Mouse (Mus musculus): ENCODE data around the gene Bcl2l13.
"Not testable (repeated sequence)": the region's sequence is repeated elsewhere in the genome, so short reads cannot be mapped to it uniquely, and the experiment has no call there.

The Bcl2l13 gene

DNA sequence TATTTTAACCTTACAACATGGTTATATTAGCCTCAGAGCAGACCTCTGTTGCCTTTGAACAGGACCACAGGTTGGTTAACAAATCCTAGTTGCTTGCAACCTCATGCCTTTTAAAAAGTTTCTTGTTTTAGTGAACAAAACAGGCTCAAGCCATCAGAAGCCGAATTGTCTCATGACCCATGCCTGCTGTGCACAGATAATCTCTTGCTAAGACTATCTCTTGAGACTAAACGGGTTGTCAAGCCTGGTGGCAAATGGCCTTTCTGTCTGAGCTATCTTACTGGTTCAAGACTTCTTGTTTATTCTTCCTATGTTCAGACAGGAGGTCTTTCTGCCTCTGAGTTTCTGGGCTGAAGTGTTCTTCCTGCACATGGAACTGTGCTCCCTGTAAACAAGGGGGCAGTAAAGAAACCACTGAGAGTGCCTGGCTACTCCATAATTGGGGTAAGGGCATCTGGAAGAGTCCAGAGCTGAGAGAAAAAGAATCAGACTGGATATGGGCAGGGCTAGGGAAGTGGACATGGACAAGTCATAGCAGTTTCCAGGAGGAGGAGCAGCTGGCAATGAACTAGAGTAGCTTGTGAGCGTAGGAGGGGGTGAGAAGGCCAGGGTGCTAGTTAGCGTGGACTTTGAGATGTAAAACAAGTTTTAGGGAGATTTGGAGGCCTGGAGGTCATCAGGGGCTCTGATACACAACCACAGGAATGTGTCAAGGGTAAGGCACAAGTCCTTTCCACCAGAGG, 5.0 kb upstream of the Bcl2l13 start:
- no peak for DNase-seq (ENCODE audit: low spot score)

DNA sequence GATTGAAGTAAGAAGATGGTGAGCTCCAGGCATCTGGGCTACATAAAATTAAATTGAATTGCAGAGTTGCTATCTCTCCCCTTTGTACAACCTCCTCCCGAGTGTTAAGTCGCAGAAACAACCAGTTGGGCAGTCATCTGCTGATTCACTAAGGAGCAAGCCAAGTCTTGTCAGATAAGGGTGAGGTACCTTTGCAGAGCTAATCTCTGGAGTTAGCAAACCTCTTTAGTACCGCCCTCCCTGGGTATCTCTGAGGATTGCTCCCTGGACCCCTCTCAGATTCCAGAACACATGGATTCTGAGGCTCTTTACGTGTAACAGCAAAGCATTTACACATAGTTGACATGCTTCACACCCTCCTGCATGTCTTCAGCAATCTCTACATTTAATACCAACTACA, 3.9 kb upstream of the Bcl2l13 start:
- no peak for DNase-seq (ENCODE audit: low spot score)

DNA sequence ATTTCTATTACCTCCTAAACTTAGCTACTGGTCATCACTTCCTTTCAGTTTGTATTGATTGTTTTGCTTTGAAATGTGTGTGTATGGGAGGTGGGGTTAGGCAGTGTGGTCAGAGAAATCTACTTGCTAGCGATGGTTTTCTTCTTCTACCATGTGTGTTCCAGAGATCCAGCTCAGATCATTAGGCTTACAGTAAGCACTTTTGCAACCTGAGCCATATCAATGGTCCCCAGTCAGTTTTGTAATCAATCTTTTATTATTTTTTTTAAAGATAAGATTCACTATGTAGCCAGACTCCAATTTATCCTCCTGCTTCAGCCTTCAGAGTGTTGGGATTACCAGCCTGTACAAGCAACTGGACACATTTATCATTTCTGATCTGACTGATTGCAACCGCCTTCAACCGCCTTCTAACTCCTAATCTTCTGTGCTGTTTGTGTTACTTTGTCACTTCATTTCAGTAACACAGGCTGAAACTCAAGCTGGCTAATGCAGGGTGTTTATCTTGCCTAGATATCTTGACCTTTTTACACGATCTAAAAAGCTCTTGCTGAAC, 1.2 kb upstream of the Bcl2l13 start:
- no peak for DNase-seq (ENCODE audit: low spot score)

DNA sequence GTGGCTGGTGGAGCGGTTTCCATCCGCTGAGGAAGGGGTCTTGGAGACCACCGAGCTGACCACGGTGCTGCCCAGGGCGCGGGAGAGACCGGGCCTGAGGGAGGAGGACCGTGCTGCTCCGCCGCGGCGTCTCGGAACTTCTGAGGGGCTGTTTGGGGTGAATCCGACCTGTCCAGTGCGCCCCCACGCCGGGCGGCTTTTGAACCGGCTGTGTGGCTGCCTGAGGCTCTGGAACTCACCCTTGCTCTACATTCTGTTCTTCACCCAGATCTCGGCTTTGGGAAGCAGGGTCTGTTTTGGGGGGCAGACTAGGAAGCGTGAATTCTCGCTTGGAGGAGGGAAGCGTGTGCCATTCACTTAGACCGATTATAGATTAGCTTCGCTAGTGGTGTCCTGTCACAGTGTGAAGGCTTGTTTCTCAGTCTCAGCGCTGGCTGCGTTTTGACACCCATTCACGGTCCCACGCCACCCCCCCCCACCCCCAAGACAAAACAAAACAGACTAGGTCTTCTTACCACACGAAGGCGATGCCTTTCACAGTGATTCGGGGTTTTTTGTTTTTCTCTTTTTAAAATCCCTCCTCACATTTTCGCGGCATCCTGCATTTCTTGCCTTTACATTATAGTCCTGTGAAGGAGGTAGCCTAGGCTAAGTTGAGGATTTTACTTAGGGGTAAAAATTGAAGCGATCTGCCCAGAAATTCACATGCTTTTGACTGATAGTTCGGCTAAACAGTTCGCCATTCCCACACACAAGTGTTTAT, 558 bp downstream of the Bcl2l13 start:
- DNase-seq (ENCODE audit: low spot score), result no peak

DNA sequence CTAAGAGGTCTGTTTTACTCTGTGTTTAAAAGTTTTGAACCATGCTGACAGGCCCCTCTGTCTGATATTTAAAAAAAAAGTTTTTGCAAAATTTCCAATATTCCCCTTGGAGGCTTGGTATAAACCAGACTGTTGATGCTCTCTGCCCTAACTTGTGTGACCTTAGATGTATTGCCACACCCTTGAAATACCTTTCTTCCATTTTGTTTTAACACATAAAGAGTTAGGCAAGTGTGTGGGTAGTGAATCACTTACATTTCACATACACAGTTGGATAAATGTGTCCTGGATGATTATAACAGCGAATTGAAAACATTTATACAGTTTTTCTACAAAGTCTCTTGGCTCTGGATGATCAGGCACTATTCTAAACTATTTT, 1.1 kb downstream of the Bcl2l13 start:
- DNase-seq (ENCODE audit: low spot score), result no peak

DNA sequence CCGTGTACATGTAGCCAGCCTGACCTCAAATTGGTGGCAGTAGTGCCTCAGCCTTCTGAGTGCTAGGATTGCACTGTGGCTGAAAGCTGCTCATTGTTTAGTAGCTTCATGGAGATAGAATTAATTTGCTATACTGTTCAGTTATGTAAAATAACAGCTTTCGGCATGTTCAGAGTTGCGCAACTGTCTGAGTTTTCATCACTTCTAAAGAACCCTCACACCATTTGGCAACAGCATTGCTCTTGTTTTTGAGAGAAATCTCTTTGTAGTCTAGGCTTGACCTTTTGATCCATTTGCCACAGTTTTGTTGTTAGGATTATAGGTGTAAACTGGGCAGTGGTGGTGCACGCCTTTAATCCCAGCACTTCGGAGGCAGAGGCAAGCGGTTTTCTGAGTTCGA, 4.2 kb downstream of the Bcl2l13 start:
- DNase-seq (ENCODE audit: low spot score), result no peak

DNA sequence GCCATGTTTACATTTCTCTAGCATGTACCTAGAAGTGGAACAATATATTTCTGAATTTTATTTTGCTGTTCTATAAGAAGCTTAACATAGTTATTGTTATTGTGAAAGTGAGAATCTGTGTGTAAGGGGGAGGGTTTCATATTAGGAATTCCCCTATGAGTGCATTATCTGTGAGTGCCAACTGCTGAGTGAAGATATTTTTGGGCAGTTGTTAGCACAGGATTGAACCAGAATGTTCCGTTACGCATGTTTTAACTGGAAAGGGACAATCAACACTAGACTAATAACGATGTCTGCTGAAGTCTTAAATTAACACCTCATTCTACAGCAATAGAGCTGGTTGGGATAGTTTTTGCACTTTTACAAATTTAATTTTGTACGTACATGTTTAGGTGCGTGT, 5.7 kb downstream of the Bcl2l13 start:
- DNase-seq (ENCODE audit: low spot score), result no peak

DNA sequence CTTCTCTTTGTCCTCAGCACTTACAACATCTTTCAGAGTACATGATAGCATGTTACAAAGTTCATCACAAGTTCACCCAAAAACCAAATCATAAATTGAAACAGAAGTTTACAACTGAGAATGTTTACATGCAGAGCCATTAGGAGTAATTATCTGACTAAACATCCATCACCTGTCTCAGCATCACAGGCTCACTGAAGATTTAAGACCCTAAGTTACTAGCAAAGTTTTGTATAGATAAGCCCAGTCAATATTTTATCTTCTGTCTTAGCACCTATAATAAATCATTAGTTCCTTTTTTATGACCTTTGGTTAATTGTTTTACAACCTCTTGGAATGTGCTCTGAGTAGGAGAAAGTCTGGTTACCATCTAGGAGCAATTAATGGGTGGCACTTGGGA, 14.7 kb downstream of the Bcl2l13 start:
- DNase-seq (ENCODE audit: low spot score), result not testable (repeated sequence)

DNA sequence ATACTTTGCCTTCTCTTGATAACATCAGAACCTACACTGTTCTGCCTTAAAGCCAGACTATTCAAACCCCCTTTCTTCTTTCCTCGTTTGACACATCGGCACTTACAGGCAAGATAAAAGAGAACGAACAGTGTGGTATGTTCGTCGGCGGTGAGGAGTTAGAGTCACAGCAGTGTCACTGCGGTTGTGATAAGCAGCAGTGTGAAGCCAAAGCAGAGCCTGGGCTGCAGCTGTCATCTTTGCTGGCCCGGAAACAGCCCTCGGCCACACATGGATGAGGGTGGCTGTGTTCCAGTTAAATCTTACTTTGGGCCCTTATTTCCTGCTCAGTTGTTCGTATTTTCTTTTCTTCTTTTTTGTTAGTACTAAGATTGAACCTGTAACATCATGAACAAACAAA, 18.4 kb downstream of the Bcl2l13 start:
- DNase-seq (ENCODE audit: low spot score), result no peak

DNA sequence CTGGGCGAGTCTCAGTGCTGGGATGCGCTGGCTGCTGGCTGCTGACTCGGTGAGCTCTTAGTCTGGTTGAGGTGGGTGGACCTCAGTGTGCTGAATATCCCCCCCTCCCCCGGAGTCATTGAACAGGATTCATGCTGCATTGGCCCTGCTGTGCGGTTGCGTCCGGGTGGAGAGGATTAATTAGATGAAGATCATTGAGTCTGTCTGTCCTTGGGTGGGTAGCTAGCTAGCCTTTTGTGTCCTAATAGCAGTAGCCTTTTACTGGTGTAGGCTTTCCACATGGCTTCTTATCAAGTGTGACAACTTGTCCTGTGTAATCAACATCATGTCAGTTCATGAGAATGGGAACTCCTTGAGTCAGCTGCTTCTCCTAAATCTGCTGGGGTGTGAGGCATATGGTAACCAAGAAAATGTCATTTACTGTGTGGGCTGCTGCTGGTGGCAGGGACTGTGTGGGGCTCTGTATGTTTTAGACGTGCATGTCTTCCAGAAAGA, 22.3 kb downstream of the Bcl2l13 start:
- DNase-seq (ENCODE audit: low spot score), result no peak

DNA sequence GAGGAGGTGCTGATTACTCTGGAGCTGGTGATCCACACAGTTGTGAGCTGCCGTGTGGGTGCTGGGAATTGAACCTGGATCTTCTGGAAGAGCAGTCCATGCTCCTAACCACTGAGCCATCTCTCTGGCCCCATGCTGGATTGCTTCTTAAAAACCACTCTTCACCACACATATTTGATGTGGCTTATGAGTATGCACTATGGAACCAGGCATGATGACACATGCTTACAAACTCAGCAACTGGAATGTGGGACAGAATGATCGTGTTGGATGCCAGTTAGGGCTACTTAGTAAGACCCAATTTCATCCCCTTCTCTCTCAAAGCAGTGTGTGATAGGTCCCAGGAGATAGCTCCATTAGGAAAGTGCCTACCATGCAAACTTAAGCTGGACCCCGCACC, 24.1 kb downstream of the Bcl2l13 start:
- DNase-seq (ENCODE audit: low spot score), result no peak

DNA sequence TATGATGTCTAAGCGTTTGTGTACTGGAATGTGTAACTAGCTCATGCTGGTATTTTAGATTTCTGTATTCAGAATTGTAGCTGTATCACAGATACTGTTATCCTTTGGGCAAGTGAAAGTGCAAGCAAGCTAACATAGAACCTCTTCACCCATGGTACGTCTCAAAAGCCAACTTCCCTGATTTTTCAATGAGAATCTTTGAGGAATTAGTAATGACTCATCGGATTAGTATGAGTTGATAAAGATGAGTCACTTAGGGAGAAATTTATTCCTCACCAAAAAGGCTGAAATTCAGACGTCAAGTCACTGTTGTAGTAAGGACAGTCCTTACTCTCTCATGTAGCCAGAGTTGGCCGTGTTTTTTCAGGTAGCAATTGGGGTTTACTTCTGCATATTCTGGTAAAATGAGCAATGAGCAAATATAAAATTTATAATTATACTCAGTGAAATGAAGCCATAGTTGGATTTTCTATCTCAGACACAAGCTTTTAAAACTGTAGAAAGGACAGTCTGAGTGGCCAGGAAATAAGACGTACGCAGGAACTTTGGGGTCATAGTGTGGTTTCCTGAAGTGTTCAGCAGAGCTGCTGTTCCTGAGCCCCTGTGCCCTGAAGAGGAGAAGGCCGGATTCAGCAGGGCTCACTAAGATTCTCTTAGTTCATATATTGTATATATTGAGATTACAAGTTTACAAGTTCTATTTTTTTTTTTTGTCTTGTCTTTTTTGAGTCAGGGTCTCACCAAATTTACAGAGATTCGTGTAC, 30.2 kb downstream of the Bcl2l13 start:
- DNase-seq (ENCODE audit: low spot score), result no peak

DNA sequence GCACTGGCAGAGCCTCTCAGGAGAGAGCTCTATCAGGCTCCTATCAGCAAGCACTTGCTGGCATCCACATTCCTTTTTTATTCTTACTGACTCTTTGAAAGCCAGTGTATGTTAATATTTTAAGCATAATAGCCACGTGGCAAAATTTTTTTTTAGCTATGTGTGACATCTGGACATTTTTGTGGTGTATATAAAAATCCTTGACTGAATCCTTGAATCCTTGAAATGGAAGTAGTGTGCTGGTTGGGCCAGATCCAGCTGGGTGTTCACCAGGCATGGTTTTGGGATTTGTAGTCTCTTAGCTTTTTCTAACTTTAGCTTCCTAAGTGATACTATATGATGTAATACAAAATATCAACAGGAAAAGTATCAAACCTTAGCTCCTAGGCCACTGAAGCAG, 32.8 kb downstream of the Bcl2l13 start:
- DNase-seq (ENCODE audit: low spot score), result no peak

DNA sequence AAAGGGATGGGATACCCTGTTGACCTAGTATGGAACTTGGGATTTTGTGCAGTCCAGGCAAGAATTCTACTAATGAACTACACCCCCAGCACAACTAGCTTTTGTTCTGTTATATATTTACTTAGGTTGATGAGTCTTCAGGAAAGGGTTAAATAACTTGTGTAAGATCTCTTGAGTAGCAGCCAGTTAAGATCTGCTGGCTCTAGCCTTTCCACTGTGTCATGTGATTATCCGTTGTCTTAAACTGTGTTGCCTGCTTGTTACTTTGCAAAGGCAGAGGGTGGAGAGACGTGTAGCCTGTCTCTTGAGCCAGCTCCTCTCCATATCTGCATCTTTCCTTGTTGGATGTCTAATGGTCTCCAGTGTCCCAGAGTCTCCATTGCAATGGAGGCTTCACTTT, 35.3 kb downstream of the Bcl2l13 start:
- DNase-seq (ENCODE audit: low spot score), result no peak

DNA sequence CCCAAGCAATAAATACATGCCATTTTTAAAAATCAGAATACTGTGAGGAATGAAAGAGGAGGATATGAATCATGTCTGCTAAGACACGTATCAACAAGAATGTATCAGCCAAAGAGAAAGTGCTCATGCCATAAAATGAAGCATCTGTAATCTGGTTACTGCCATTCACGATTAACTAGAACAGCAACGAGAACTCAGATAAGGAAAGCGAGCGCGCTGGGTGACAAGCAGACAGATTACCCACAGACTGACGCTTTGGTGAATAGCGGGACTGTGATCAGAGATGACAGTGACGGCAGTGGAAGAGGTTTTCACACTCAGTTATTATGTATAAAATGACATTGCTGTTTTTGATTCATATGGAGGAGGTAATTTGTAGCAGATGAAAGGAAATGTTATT, 37.9 kb downstream of the Bcl2l13 start:
- no peak for DNase-seq (ENCODE audit: low spot score)

DNA sequence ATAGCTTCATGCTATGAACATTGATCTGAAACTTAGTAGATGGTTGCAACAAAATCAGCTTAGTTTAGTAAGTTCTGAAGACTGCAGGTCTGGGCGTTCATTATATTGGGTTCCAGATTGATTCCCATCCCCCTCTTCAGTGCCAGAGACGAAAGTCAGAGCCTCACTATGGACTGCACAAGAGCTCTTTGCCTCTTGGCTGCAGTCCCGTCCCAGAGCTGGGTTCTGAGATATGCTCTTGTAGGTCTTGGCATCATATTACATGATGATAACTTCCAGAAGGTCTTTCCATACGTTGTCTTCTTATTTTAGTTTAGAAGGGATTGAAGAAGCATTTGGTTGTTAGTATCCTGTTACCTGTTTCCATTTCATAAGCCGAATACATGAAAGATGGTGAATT, 43.0 kb downstream of the Bcl2l13 start:
- no peak for DNase-seq (ENCODE audit: low spot score)

DNA sequence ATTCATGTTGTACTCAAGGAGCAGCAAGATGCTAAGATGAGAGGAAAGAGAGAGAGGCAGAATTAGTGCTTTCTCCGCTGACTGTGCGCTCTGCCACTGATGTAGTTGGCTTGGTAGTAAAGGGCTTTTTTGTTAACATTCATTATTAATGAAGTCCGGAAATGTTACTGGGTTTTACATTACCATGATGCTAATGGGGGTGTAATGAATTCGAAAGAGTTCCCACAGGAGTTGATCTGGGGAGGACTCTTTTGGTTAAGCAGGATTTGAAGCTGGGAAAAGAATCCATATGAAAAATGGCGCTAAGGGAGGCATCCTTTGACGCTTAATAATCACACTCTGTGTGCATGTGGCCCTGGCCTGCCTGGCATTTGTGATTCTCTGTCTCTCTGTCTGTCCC, 48.4 kb downstream of the Bcl2l13 start:
- no peak for DNase-seq (ENCODE audit: low spot score)

DNA sequence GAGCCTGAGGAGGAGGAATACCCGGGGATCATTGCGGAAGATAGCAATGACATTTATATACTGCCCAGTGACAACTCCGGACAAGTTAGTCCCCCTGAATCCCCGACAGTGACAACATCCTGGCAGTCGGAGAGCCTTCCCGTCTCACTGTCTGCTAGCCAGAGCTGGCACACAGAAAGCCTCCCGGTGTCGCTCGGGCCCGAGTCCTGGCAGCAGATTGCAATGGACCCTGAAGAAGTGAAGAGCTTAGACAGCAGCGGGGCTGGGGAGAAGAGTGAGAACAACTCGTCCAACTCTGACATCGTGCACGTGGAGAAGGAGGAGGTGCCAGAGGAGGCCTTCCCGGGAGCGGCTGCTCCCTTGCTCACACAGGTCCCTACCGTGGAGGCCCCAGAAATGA, 50.7 kb downstream of the Bcl2l13 start:
- DNase-seq (ENCODE audit: low spot score), result no peak

DNA sequence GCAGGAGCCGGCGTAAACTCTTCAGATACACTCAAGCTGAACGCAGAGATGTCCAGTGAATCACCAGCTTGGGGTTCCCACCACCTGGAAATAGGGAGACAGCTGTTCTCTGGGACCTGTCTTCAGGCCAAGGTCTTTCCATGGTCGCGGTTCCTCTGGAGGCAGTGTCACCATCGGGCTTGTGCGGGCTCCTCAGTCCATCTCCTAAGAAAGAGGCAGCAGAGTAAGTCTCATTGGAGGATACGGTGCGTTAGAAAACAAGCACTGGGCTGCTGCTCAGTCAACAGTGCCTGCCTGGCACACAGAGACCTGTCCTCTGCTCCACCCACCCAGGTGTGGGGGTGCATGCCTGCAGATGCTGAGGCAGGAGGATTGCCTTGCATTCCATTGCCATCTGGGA, 58.1 kb downstream of the Bcl2l13 start:
- no peak for DNase-seq (ENCODE audit: low spot score)

DNA sequence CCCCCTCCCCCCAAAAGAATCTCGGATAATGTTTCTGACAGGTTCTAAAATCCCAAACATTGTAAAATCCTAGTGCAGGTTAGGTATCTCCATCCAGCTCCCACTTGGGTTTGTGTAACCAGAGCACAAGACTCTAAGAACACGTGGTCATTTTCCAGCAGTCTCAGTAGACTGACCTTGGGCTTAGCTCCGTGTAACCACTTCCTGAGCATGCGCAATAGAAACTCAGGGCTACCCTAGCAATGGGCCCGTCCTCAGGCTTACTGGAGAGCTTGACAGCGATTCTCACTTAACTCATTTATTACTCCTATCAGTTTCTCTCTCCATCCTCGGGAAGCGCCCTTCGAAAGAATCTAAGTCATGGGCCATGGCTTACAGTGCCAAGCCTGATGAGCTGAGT, 58.5 kb downstream of the Bcl2l13 start:
- no peak for DNase-seq (ENCODE audit: low spot score)

DNA sequence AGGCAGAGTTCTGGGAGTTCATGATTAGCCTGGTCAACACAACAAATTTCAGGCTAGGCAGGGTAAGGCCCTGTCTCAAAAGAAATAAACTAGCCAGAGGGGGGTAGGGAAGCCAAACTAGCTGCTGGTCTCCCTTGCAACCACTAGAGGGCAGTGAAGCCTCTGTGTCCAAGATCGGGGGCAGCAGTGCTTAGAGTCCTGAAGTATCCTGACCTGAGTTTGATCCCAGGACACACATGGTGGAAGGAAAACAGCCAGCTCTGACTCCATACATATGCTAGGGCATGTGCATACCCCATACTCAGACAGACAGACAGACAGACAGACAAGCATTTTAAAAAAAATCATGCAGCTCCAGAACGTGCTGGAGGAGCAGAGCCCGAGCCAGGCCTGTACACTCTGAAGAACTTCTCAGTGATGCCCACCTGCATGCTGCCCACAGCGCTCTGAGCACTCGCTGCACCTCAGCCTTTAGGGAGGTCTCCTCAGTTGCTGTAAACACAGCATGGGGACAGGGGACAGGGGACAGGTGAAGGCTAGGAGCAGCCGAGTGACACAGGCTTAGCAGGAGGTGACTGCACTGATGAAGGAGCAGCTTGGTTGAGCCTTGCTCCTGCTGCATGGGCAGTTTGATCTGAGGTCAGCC, 62.3 kb downstream of the Bcl2l13 start:
- DNase-seq (ENCODE audit: low spot score), result peak; percentile 35

Measured in spleen, adult 12 weeks (tissue).